Mouse (Mus musculus): ENCODE measurements at regions not wholly inside any gene's neighbourhood (a gene's known extent, or its start where the extent isn't known, plus 50 kb on each side); places are given as distances from the start of the nearest gene placed in this dataset.

GRCm38 (mm10) chr13:5440454-5440853 is 420.8 kb upstream of the Klf6 start:
- 66% methylated on average over 4 of the region's 4 CpGs for WGBS

GRCm38 (mm10) chr13:5444759-5445478 is 416.4 kb upstream of the Klf6 start:
- WGBS: 86% methylated on average over 5 of the region's 5 CpGs

More at GRCm38 (mm10) chr13:5440454-5440853, 420.8 kb upstream of the Klf6 start:
- Histone ChIP-seq H3K27ac (no peak overlapping the region), H3K36me3 (no peaks in the 10 kb centered on the region), H3K9me3 (no peaks in the 10 kb centered on the region), H3K4me1 (no peaks in the 10 kb centered on the region), H3K4me3 (no peak overlapping the region), H3K27me3 (ENCODE audit: insufficient read depth, poor library complexity, severe bottlenecking) (no peaks in the 10 kb centered on the region)
- DNase-seq (ENCODE audit: low spot score): no peak

GRCm38 (mm10) chr13:5448601-5449000 is 412.7 kb upstream of the Klf6 start:
- no peaks in the 10 kb centered on the region for H3K9me3 ChIP-seq
- H3K4me3 ChIP-seq: no peak overlapping the region
- WGBS: 68% methylated on average over 1 of the region's 1 CpGs
- H3K36me3 ChIP-seq: no peaks in the 10 kb centered on the region
- no peak overlapping the region for H3K27ac ChIP-seq
- no peak for DNase-seq (ENCODE audit: low spot score)
- H3K4me1 ChIP-seq: no peaks in the 10 kb centered on the region
- H3K27me3 ChIP-seq (ENCODE audit: insufficient read depth, poor library complexity, severe bottlenecking): no peaks in the 10 kb centered on the region

More at GRCm38 (mm10) chr13:5444759-5445478, 416.4 kb upstream of the Klf6 start:
- no peaks in the 10 kb centered on the region for H3K36me3 ChIP-seq
- H3K27me3 ChIP-seq (ENCODE audit: insufficient read depth, poor library complexity, severe bottlenecking): no peaks in the 10 kb centered on the region
- no peak for DNase-seq (ENCODE audit: low spot score)
- no peak overlapping the region for H3K4me3 ChIP-seq
- no peaks in the 10 kb centered on the region for H3K9me3 ChIP-seq
- no peaks in the 10 kb centered on the region for H3K4me1 ChIP-seq
- no peak overlapping the region for H3K27ac ChIP-seq

GRCm38 (mm10) chr13:5480779-5481178 is 380.5 kb upstream of the Klf6 start:
- no peak for DNase-seq (ENCODE audit: low spot score)
- Histone ChIP-seq H3K9me3 (no peaks in the 10 kb centered on the region), H3K4me3 (no peak overlapping the region), H3K4me1 (no peaks in the 10 kb centered on the region), H3K27me3 (ENCODE audit: insufficient read depth, poor library complexity, severe bottlenecking) (no peaks in the 10 kb centered on the region), H3K36me3 (no peaks in the 10 kb centered on the region), H3K27ac (no peak overlapping the region)
- 60% methylated on average over 2 of the region's 2 CpGs for WGBS

GRCm38 (mm10) chr13:5492266-5492665 is 369.0 kb upstream of the Klf6 start:
- no peaks in the 10 kb centered on the region for H3K4me1 ChIP-seq
- DNase-seq (ENCODE audit: low spot score): no peak
- 69% methylated on average over 1 of the region's 1 CpGs for WGBS
- H3K27ac ChIP-seq: no peak overlapping the region
- no peaks in the 10 kb centered on the region for H3K9me3 ChIP-seq
- no peak overlapping the region for H3K4me3 ChIP-seq
- no peaks in the 10 kb centered on the region for H3K27me3 ChIP-seq (ENCODE audit: insufficient read depth, poor library complexity, severe bottlenecking)
- no peaks in the 10 kb centered on the region for H3K36me3 ChIP-seq

- Histone ChIP-seq H3K36me3 (no peaks in the 10 kb centered on the region), H3K4me1 (no peaks in the 10 kb centered on the region), H3K4me3 (no peak overlapping the region), H3K9me3 (no peaks in the 10 kb centered on the region), H3K27me3 (ENCODE audit: insufficient read depth, poor library complexity, severe bottlenecking) (no peaks in the 10 kb centered on the region), H3K27ac (no peak overlapping the region)
- DNase-seq (ENCODE audit: low spot score): no peak
Observed at GRCm38 (mm10) chr13:5497535-5497934, 363.7 kb upstream of the Klf6 start.

- no peak for DNase-seq (ENCODE audit: low spot score)
- Histone ChIP-seq H3K36me3 (no peaks in the 10 kb centered on the region), H3K4me1 (no peaks in the 10 kb centered on the region), H3K9me3 (no peaks in the 10 kb centered on the region), H3K4me3 (no peak overlapping the region), H3K27ac (no peak overlapping the region), H3K27me3 (ENCODE audit: insufficient read depth, poor library complexity, severe bottlenecking) (no peaks in the 10 kb centered on the region)
Observed at GRCm38 (mm10) chr13:5511784-5512183, 349.5 kb upstream of the Klf6 start.

- WGBS: 80% methylated on average over 2 of the region's 2 CpGs
- no peak for DNase-seq (ENCODE audit: low spot score)
- H3K27ac ChIP-seq: no peak overlapping the region
- H3K4me3 ChIP-seq: no peak overlapping the region
- H3K36me3 ChIP-seq: no peaks in the 10 kb centered on the region
- no peaks in the 10 kb centered on the region for H3K9me3 ChIP-seq
- no peaks in the 10 kb centered on the region for H3K4me1 ChIP-seq
- H3K27me3 ChIP-seq (ENCODE audit: insufficient read depth, poor library complexity, severe bottlenecking): no peaks in the 10 kb centered on the region
Observed at GRCm38 (mm10) chr13:5515552-5515951, 345.7 kb upstream of the Klf6 start.

- 85% methylated on average over 2 of the region's 2 CpGs for WGBS
- H3K36me3 ChIP-seq: no peaks in the 10 kb centered on the region
- no peak overlapping the region for H3K4me3 ChIP-seq
- H3K4me1 ChIP-seq: no peaks in the 10 kb centered on the region
- H3K27ac ChIP-seq: no peak overlapping the region
- no peaks in the 10 kb centered on the region for H3K9me3 ChIP-seq
- no peak for DNase-seq (ENCODE audit: low spot score)
- no peaks in the 10 kb centered on the region for H3K27me3 ChIP-seq (ENCODE audit: insufficient read depth, poor library complexity, severe bottlenecking)
Observed at GRCm38 (mm10) chr13:5516088-5516487, 345.2 kb upstream of the Klf6 start.

- H3K27me3 ChIP-seq (ENCODE audit: insufficient read depth, poor library complexity, severe bottlenecking): no peaks in the 10 kb centered on the region
- DNase-seq (ENCODE audit: low spot score): no peak
- H3K4me3 ChIP-seq: no peak overlapping the region
- H3K4me1 ChIP-seq: no peaks in the 10 kb centered on the region
- WGBS: 78% methylated on average over 1 of the region's 1 CpGs
- no peaks in the 10 kb centered on the region for H3K9me3 ChIP-seq
- no peaks in the 10 kb centered on the region for H3K36me3 ChIP-seq
- no peak overlapping the region for H3K27ac ChIP-seq
Observed at GRCm38 (mm10) chr13:5519181-5519580, 342.1 kb upstream of the Klf6 start.

- no peak for DNase-seq (ENCODE audit: low spot score)
- Histone ChIP-seq H3K9me3 (no peaks in the 10 kb centered on the region), H3K36me3 (no peaks in the 10 kb centered on the region), H3K4me3 (no peak overlapping the region), H3K27ac (no peak overlapping the region), H3K27me3 (ENCODE audit: insufficient read depth, poor library complexity, severe bottlenecking) (no peaks in the 10 kb centered on the region), H3K4me1 (no peaks in the 10 kb centered on the region)
- 50% methylated on average over 1 of the region's 1 CpGs for WGBS
Observed at GRCm38 (mm10) chr13:5519600-5519999, 341.7 kb upstream of the Klf6 start.

- WGBS: 87% methylated on average over 1 of the region's 1 CpGs
- H3K27me3 ChIP-seq (ENCODE audit: insufficient read depth, poor library complexity, severe bottlenecking): no peaks in the 10 kb centered on the region
- H3K27ac ChIP-seq: no peak overlapping the region
- DNase-seq (ENCODE audit: low spot score): no peak
- no peaks in the 10 kb centered on the region for H3K9me3 ChIP-seq
- H3K4me1 ChIP-seq: no peaks in the 10 kb centered on the region
- H3K36me3 ChIP-seq: no peaks in the 10 kb centered on the region
- no peak overlapping the region for H3K4me3 ChIP-seq
Observed at GRCm38 (mm10) chr13:5527400-5527799, 333.9 kb upstream of the Klf6 start.

- Histone ChIP-seq H3K36me3 (no peaks in the 10 kb centered on the region), H3K4me1 (no peaks in the 10 kb centered on the region), H3K27me3 (ENCODE audit: insufficient read depth, poor library complexity, severe bottlenecking) (no peaks in the 10 kb centered on the region), H3K9me3 (no peaks in the 10 kb centered on the region), H3K4me3 (no peak overlapping the region), H3K27ac (no peak overlapping the region)
- WGBS: 53% methylated on average over 1 of the region's 1 CpGs
- DNase-seq (ENCODE audit: low spot score): no peak
Observed at GRCm38 (mm10) chr13:5540321-5540720, 321.0 kb upstream of the Klf6 start.

GRCm38 (mm10) chr13:5545521-5545920 is 315.8 kb upstream of the Klf6 start:
- DNase-seq (ENCODE audit: low spot score): no peak
- H3K27ac ChIP-seq: no peak overlapping the region
- H3K4me1 ChIP-seq: peaks cover 2% of the 10 kb centered on the region; the same call in 1 of the 2 replicates
- no peak overlapping the region for H3K4me3 ChIP-seq
- H3K9me3 ChIP-seq: no peaks in the 10 kb centered on the region
- no peaks in the 10 kb centered on the region for H3K27me3 ChIP-seq (ENCODE audit: insufficient read depth, poor library complexity, severe bottlenecking)
- no peaks in the 10 kb centered on the region for H3K36me3 ChIP-seq

Data from heart, embryonic 10.5 days (tissue).